Mouse (Mus musculus) brain, adult 2 months (tissue): ENCODE measurements at regions not wholly inside any gene's neighbourhood (a gene's known extent, or its start where the extent isn't known, plus 50 kb on each side); places are given as distances from the start of the nearest gene placed in this dataset.
A peak's percentile ranks its signal among the peaks of the same experiment; 100 is the strongest.
"Not testable (repeated sequence)": the region's sequence is repeated elsewhere in the genome, so short reads cannot be mapped to it uniquely, and the experiment has no call there.

ENCODE experiments used
- DNase-seq: peaks from one replicate; pipeline ENCODE4 v3.0.0; 2011; ENCODE audit warnings: low read depth, low spot score

GRCm38 (mm10) chr19:19636055-19636454 is 525.1 kb upstream of the Rorb start:
- DNase-seq = no peak

GRCm38 (mm10) chr19:19587866-19588265 is 476.9 kb upstream of the Rorb start:
- DNase-seq = no peak

GRCm38 (mm10) chr19:19575000-19575544 is 464.1 kb upstream of the Rorb start:
- not testable (repeated sequence) for DNase-seq

DNA sequence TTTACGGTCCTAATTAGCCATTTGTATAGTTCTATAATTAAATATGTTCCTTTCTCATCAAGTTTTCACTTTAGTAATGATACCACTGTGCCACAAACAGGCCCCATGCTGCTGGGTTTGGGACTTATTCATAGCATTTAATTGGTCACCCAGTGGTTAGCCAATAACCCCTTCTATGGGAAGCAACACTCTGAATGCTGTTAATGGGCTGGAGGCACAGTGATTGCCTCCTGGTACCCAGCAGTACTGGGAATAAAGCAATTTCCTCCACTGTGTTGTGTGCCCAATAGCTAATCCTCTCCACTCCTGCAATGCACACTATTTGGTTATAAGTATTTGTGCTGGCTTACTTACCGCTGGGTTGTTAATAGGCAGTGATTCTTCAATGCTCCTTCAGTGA is 453.7 kb upstream of the Rorb start:
- no peak for DNase-seq

DNA sequence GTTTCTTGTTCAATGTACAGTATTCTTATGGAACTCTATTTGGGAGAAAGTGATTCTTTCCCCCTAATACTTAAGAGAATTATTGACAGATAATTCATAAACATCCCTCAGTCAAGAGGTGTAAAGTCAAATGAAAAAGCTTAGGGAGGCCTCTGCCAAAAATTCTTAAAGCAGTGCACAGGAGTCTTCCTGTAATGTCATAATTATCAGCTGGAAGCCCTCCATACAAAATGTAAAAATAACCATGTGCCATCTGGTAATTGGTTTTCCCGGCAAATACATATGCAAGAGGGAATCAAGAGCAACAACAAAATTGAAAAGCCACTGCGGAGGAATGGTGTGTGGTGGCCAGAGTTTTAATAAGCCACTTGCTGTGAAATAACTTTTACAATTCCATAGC is 424.1 kb upstream of the Rorb start:
- DNase-seq = peak; percentile 42

- no peak for DNase-seq
Observed at GRCm38 (mm10) chr19:19524232-19524631, 413.2 kb upstream of the Rorb start.

GRCm38 (mm10) chr19:19523629-19524028 is 412.6 kb upstream of the Rorb start:
- no peak for DNase-seq

GRCm38 (mm10) chr19:19478192-19478932 is 367.4 kb upstream of the Rorb start:
- DNase-seq = no peak
